In genomic region chr3:115604267-115604666, GRCm38 (mm10) we compare ENCODE assay signal across 18 mouse cellular contexts.
DNase-seq lines count a peak whose midpoint lies in the region; ATAC-seq lines count a peak whose summit lies in the region.
"Had no signal": no experiment of that assay in that cellular context is flagged by ENCODE, and none has a peak within 500 bp of the region (broad histone marks: within the 10 kb centered on the region; RNA-seq: fewer than 3 reads in every experiment).

No protein-coding gene starts in this region.

- peak; percentile 67 for ATAC-seq in frontal cortex, adult (ENCODE audit: low TSS enrichment)
- ATAC-seq: intestine, embryonic 15.5 days; liver, embryonic 12.5 days; liver, postnatal 0 days had no signal

- no peak for DNase-seq in frontal cortex, postnatal 25 days (ENCODE audit: low spot score in 2 of 2)
- DNase-seq in layer of hippocampus, adult 9-10 months (ENCODE audit: low spot score): peak; percentile 32
- no peak for DNase-seq in layer of hippocampus, postnatal 36 days
- peak; percentile 17 to 22 for DNase-seq in right cerebral cortex, adult 2 months (ENCODE audit: low spot score in 2 of 2)
- no peak for DNase-seq in right cerebral cortex, postnatal 4 days
- DNase-seq: adrenal gland, postnatal 36 days; B cell, adult 2 months; cerebellum, adult 9-10 months; cerebellum, postnatal 36 days; gastrocnemius, postnatal 10 days; kidney, adult 2 months; kidney, postnatal 36 days; left cerebral cortex, postnatal 4 days; liver, postnatal 0 days; lung, postnatal 36 days had no signal

Comparison
In these comparisons a context has a peak if more than half of its experiments do, and no peak if none do; other contexts are left out.
1. DNase-seq: peak in layer of hippocampus, adult 9-10 months (single experiment) and right cerebral cortex, adult 2 months (2 of 2); none in frontal cortex, postnatal 25 days (0 of 2), layer of hippocampus, postnatal 36 days (0 of 2) and right cerebral cortex, postnatal 4 days (single experiment).